ENCODE assay signal across 8 mouse cellular contexts in the genomic region with DNA sequence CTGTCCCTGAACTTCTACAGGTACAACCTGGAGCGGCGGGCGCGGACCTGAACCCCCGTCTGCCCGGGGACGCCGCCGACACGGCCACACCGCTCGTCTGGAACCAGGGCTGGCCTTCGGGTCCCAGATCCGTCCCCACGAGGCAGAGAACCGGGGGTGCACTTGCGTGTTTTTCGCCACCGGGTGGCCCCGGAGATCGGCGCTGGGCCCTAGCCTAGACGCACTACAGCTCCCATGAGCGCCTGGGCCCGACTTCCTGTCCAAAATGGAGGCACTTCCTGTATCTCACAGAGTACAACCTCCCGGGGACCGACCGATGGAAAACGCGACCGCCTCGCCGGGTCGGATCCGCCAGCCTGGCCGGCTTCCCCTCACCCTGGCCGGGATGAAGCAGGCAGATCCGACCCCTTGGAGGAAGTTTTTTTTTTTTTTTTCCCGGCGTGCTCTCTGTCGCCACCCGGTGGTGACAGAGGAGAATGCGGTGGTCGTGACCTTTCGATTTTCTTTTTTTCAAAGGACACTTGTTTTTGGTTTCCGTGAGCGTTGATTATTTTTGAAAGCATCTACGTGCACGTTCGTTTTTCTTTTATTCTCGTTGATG. TPM values are rescaled to one million over a fixed set of nuclear protein-coding genes. Genes with fewer than 3 reads are reported as not detected.
DNase-seq lines count a peak whose midpoint lies in the region; ATAC-seq lines count a peak whose summit lies in the region.
"Not testable (repeated sequence)": the region's sequence is repeated elsewhere in the genome, so short reads cannot be mapped to it uniquely, and the experiment has no call there.

No protein-coding gene starts in this region.

- DNase-seq in B cell, adult 2 months: peak; percentile 98 to 99
- DNase-seq in forebrain, embryonic 10.5 days (ENCODE audit: extremely low spot score, low spot score): peak; percentile 83
- peak; percentile 81 for DNase-seq in kidney, postnatal 10 days
- DNase-seq in liver, embryonic 11.5 days (ENCODE audit: low spot score): peak; percentile 87
- DNase-seq in naive thymus-derived CD4-positive, alpha-beta T cell, adult 2 months (ENCODE audit: low read depth): peak; percentile 88

- peak overlapping the region; percentile 41 for H3K4me3 ChIP-seq in brown adipose tissue, adult 24 weeks (ENCODE audit: insufficient read depth, low read depth, low read length)
- H3K4me3 ChIP-seq in forebrain, embryonic 10.5 days: 0 out of 2 replicates have a peak overlapping the region, but pooled peaks have one; percentile 0
- H3K4me3 ChIP-seq in heart, embryonic 14.5 days (ENCODE audit: control insufficient read depth in 1 of 2, insufficient read depth in 1 of 2, low read depth in 1 of 2, low read length in 2 of 2): peak overlapping the region; percentile 3 to 16; a peak in 2 of 4 replicates
- peak overlapping the region; percentile 25 for H3K4me3 ChIP-seq in liver, embryonic 11.5 days (ENCODE audit: low read depth, low read length)
- not testable (repeated sequence) for H3K4me3 ChIP-seq in stomach, embryonic 14.5 days (ENCODE audit: low read depth, low read length)

- WGBS in forebrain, embryonic 10.5 days: 71% methylated on average over 51 of the region's 51 CpGs
- 66% methylated on average over 50 of the region's 51 CpGs for WGBS in heart, embryonic 14.5 days
- WGBS in liver, embryonic 11.5 days: 58% methylated on average over 51 of the region's 51 CpGs
- 67% methylated on average over 51 of the region's 51 CpGs for WGBS in stomach, embryonic 14.5 days

- ATAC-seq in heart, embryonic 14.5 days (ENCODE audit: insufficient number of reproducible peaks, insufficient read depth, low FRiP score, low read depth): peak; percentile 89
- peak; percentile 83 for ATAC-seq in liver, embryonic 11.5 days (replicated peaks; ENCODE audit: low FRiP score)
- peak; percentile 88 for ATAC-seq in stomach, embryonic 14.5 days (ENCODE audit: insufficient number of reproducible peaks, insufficient read depth, low FRiP score, low read depth)

- H3K36me3 ChIP-seq in forebrain, embryonic 10.5 days (replicated peaks): peaks cover 49% of the 10 kb centered on the region
- peaks cover 34% of the 10 kb centered on the region for H3K36me3 ChIP-seq in heart, embryonic 14.5 days (ENCODE audit: control insufficient read depth, insufficient read depth, low read length)
- H3K36me3 ChIP-seq in liver, embryonic 11.5 days (ENCODE audit: control insufficient read depth, insufficient read depth, low read length): peaks cover 41% of the 10 kb centered on the region
- peaks cover 23% of the 10 kb centered on the region for H3K36me3 ChIP-seq in stomach, embryonic 14.5 days (ENCODE audit: control insufficient read depth, insufficient read depth, low read length)

- H3K9ac ChIP-seq in heart, embryonic 14.5 days (ENCODE audit: low read length); liver, embryonic 11.5 days (ENCODE audit: low read depth, low read length); stomach, embryonic 14.5 days (replicated peaks; ENCODE audit: low read depth, low read length): not testable (repeated sequence)

- not testable (repeated sequence) for H3K27me3 ChIP-seq in forebrain, embryonic 10.5 days (ENCODE audit: poor library complexity, severe bottlenecking); heart, embryonic 14.5 days (ENCODE audit: control insufficient read depth, insufficient read depth, low read length); liver, embryonic 11.5 days (replicated peaks; ENCODE audit: control insufficient read depth, insufficient read depth, low read length); stomach, embryonic 14.5 days (ENCODE audit: control insufficient read depth, insufficient read depth, low read length)

- H3K9me3 ChIP-seq in forebrain, embryonic 10.5 days: peaks cover 56% of the 10 kb centered on the region
- H3K9me3 ChIP-seq in heart, embryonic 14.5 days (ENCODE audit: control insufficient read depth, low read length): peaks cover 44% of the 10 kb centered on the region
- peaks cover 40% of the 10 kb centered on the region for H3K9me3 ChIP-seq in liver, embryonic 11.5 days (ENCODE audit: control insufficient read depth, low read length)
- peaks cover 34% of the 10 kb centered on the region for H3K9me3 ChIP-seq in stomach, embryonic 14.5 days (ENCODE audit: control insufficient read depth, low read depth, low read length)

- H3K4me2 ChIP-seq in heart, embryonic 14.5 days (ENCODE audit: low read length): 0 out of 2 replicates have a peak overlapping the region, but pooled peaks have one; percentile 10
- not testable (repeated sequence) for H3K4me2 ChIP-seq in liver, embryonic 11.5 days; stomach, embryonic 14.5 days (replicated peaks; ENCODE audit: low read depth, low read length)

- H3K4me1 ChIP-seq in brown adipose tissue, adult 24 weeks (ENCODE audit: control insufficient read depth, insufficient read depth, insufficient read length, low read length); forebrain, embryonic 10.5 days; heart, embryonic 14.5 days (ENCODE audit: control insufficient read depth in 2 of 2, insufficient read depth in 2 of 2, low read length in 2 of 2); liver, embryonic 11.5 days (replicated peaks; ENCODE audit: control insufficient read depth, insufficient read depth, low read length); stomach, embryonic 14.5 days (ENCODE audit: control insufficient read depth, insufficient read depth, low read length): not testable (repeated sequence)

- not testable (repeated sequence) for H3K27ac ChIP-seq in brown adipose tissue, adult 24 weeks (replicated peaks; ENCODE audit: low read depth, low read length); forebrain, embryonic 10.5 days; heart, embryonic 14.5 days (replicated peaks in 1 of 2; ENCODE audit: control insufficient read depth in 1 of 2, insufficient read depth in 1 of 2, low read depth in 2 of 2, low read length in 2 of 2); stomach, embryonic 14.5 days (ENCODE audit: low read length)
- H3K27ac ChIP-seq in liver, embryonic 11.5 days (ENCODE audit: low read depth, low read length): peak overlapping the region; percentile 6; the same call in 1 of the 2 replicates

RNA-seq across cellular contexts. Expression of gene Gm21860, which starts 10.1 kb away (rescaled TPM):
- not detected in 2 replicates for polyA plus RNA-seq in brown adipose tissue, adult 24 weeks (2012; ENCODE audit: insufficient read depth, insufficient read length, missing spikeins)
- not detected in 2 replicates for polyA plus RNA-seq in forebrain, embryonic 10.5 days (2016; fragmentation: Nextera tagmentation; extraction: Ambion mirVana)
- polyA plus RNA-seq in heart, embryonic 14.5 days (2014; fragmentation: Nextera tagmentation; extraction: Ambion mirVana): not detected in 2 replicates
- not detected in 2 replicates for polyA plus RNA-seq in liver, embryonic 11.5 days (2014; fragmentation: Nextera tagmentation; extraction: Ambion mirVana)
- polyA plus RNA-seq in stomach, embryonic 14.5 days (2014; fragmentation: Nextera tagmentation; extraction: Ambion mirVana): not detected in 2 replicates

RNA-seq across cellular contexts. Expression of gene Gm47283, which starts 40.1 kb away (rescaled TPM):
- polyA plus RNA-seq in brown adipose tissue, adult 24 weeks (2012; ENCODE audit: insufficient read depth, insufficient read length, missing spikeins): not detected in 2 replicates
- not detected in 2 replicates for polyA plus RNA-seq in forebrain, embryonic 10.5 days (2016; fragmentation: Nextera tagmentation; extraction: Ambion mirVana)
- polyA plus RNA-seq in heart, embryonic 14.5 days (2014; fragmentation: Nextera tagmentation; extraction: Ambion mirVana): not detected in 2 replicates
- not detected in 2 replicates for polyA plus RNA-seq in liver, embryonic 11.5 days (2014; fragmentation: Nextera tagmentation; extraction: Ambion mirVana)
- polyA plus RNA-seq in stomach, embryonic 14.5 days (2014; fragmentation: Nextera tagmentation; extraction: Ambion mirVana): not detected in 2 replicates
